Mouse (Mus musculus) liver, embryonic 13.5 days (tissue): Measurements from ENCODE around the gene Trpt1. TPM values are rescaled to one million over a fixed set of nuclear protein-coding genes. Genes with fewer than 3 reads are reported as not detected.

ENCODE experiments used
- ATAC-seq: fragments of 200-750 bp; cut with Nextera tagmentation; 2 replicates; pipeline ENCODE4 v1.8.0; 2017; ENCODE audit warnings: low read depth, mild to moderate bottlenecking, moderate number of reproducible peaks, moderate library complexity
- DNase-seq: peaks from one replicate; pipeline ENCODE4 v3.0.0; 2022
- H3K27ac ChIP-seq: fragments of 300-500 bp; sonication (generic); 2 replicates; pipeline ENCODE4 v1.5.1; 2015; ENCODE audit warnings: moderate library complexity, mild to moderate bottlenecking, inconsistent platforms
- H3K27me3 ChIP-seq: fragments of 300-500 bp; sonication (generic); 2 replicates; pipeline ENCODE4 v1.6.1; 2015; ENCODE audit warnings: mild to moderate bottlenecking, inconsistent platforms
- H3K36me3 ChIP-seq: fragments of 300-500 bp; sonication (generic); 2 replicates; pipeline ENCODE4 v1.6.1; 2015; ENCODE audit warnings: mild to moderate bottlenecking, inconsistent platforms
- H3K4me1 ChIP-seq: fragments of 300-500 bp; sonication (generic); replicated peaks from 2 replicates; pipeline ENCODE4 v1.6.1; 2015; ENCODE audit warnings: inconsistent platforms
- H3K4me2 ChIP-seq: fragments of 300-500 bp; sonication (generic); 2 replicates; pipeline ENCODE4 v1.6.1; 2015; ENCODE audit warnings: inconsistent platforms, mild to moderate bottlenecking, moderate library complexity
- H3K4me3 ChIP-seq: fragments of 300-500 bp; sonication (generic); replicated peaks from 2 replicates; pipeline ENCODE4 v1.5.1; 2015; ENCODE audit warnings: mild to moderate bottlenecking, inconsistent platforms
- H3K9ac ChIP-seq: fragments of 300-500 bp; sonication (generic); 2 replicates; pipeline ENCODE4 v1.6.1; 2015; ENCODE audit warnings: mild to moderate bottlenecking, inconsistent platforms
- H3K9me3 ChIP-seq: fragments of 300-500 bp; sonication (generic); replicated peaks from 2 replicates; pipeline ENCODE4 v1.6.1; 2016; ENCODE audit warnings: inconsistent platforms
- WGBS: fragments of 180-500 bp; shearing (Covaris S2); methylation state at CpG from one replicate; pipeline ENCODE4 v1.1.7; 2015; ENCODE audit not compliant: insufficient replicate concordance; 5-methylcytosine and 5-hydroxymethylcytosine counted together
- polyA plus RNA-seq: library from polyadenylated mRNA; unstranded; fragments of >200 nt; fragmentation: Nextera tagmentation; extraction: Ambion mirVana; gene quantifications from 2 replicates; pipeline ENCODE4 v1.2.1, GENCODE M21; 2015

Trpt1 gene
- polyA plus RNA-seq, 1 experiment from 2014 or later, result 2.3 TPM

GRCm38 (mm10) chr19:6975537-6976521 lies 20.1 kb upstream of the Trpt1 start, which contains the start of gene Plcb3:
Gene Plcb3, minus strand, starts transcription at chr19:6976470.
- Histone ChIP-seq H3K9ac (peak within 1 kb of the TSS; percentile 81), H3K4me2 (peak within 1 kb of the TSS; percentile 97), H3K4me1 (peaks cover 79% of the 10 kb centered on the region), H3K36me3 (peaks cover 25% of the 10 kb centered on the region), H3K9me3 (no peaks in the 10 kb centered on the region), H3K27me3 (no peaks in the 10 kb centered on the region), H3K27ac (peak within 1 kb of the TSS; percentile 87), H3K4me3 (peak within 1 kb of the TSS; percentile 74)
- under 1% methylated on average over 16 of the region's 16 CpGs for WGBS
- ATAC-seq, result no peak
- DNase-seq, result no peak

GRCm38 (mm10) chr19:6977759-6978638 lies 17.9 kb upstream of the Trpt1 start:
- Histone ChIP-seq H3K9ac (peak overlapping the region; percentile 83), H3K9me3 (no peaks in the 10 kb centered on the region), H3K27ac (peak overlapping the region; percentile 89), H3K4me3 (peak overlapping the region; percentile 80), H3K36me3 (peaks cover 35% of the 10 kb centered on the region), H3K4me2 (peak overlapping the region; percentile 97), H3K27me3 (no peaks in the 10 kb centered on the region), H3K4me1 (peaks cover 79% of the 10 kb centered on the region)
- WGBS, result 71% methylated on average over 13 of the region's 13 CpGs
- no peak for ATAC-seq
- DNase-seq, result no peak

- Histone ChIP-seq H3K36me3 (peaks cover 39% of the 10 kb centered on the region), H3K27me3 (no peaks in the 10 kb centered on the region), H3K9me3 (no peaks in the 10 kb centered on the region), H3K4me2 (peak overlapping the region; percentile 97), H3K4me1 (peaks cover 75% of the 10 kb centered on the region), H3K9ac (peak overlapping the region; percentile 83), H3K27ac (peak overlapping the region; percentile 89), H3K4me3 (peak overlapping the region; percentile 80)
- WGBS, result 35% methylated on average over 3 of the region's 3 CpGs
- DNase-seq (no peak), ATAC-seq (no peak)
Observed at GRCm38 (mm10) chr19:6978639-6978974, 17.3 kb upstream of the Trpt1 start.

GRCm38 (mm10) chr19:6979001-6979479 lies 16.9 kb upstream of the Trpt1 start:
- Histone ChIP-seq H3K9ac (peak overlapping the region; percentile 83), H3K9me3 (no peaks in the 10 kb centered on the region), H3K4me2 (peak overlapping the region; percentile 97), H3K4me1 (peaks cover 70% of the 10 kb centered on the region), H3K27me3 (no peaks in the 10 kb centered on the region), H3K4me3 (peak overlapping the region; percentile 80), H3K36me3 (peaks cover 43% of the 10 kb centered on the region), H3K27ac (peak overlapping the region; percentile 89)
- ATAC-seq (no peak), DNase-seq (peak; percentile 53)
- 3% methylated on average over 11 of the region's 11 CpGs for WGBS

GRCm38 (mm10) chr19:6979486-6980380 lies 16.2 kb upstream of the Trpt1 start:
- under 1% methylated on average over 57 of the region's 59 CpGs for WGBS
- Histone ChIP-seq H3K9me3 (no peaks in the 10 kb centered on the region), H3K4me3 (peak overlapping the region; percentile 80), H3K4me2 (peak overlapping the region; percentile 97), H3K36me3 (peaks cover 45% of the 10 kb centered on the region), H3K4me1 (peaks cover 66% of the 10 kb centered on the region), H3K27me3 (no peaks in the 10 kb centered on the region), H3K9ac (peak overlapping the region; percentile 85), H3K27ac (peak overlapping the region; percentile 89)
- DNase-seq (peak; percentile 98), ATAC-seq (peak; percentile 84)

- ATAC-seq, result peak; percentile 81
- Histone ChIP-seq H3K4me3 (peak within 1 kb of the TSS; percentile 80), H3K9me3 (no peaks in the 10 kb centered on the region), H3K27me3 (no peaks in the 10 kb centered on the region), H3K27ac (peak within 1 kb of the TSS; percentile 89), H3K9ac (peak within 1 kb of the TSS; percentile 85), H3K4me2 (peak within 1 kb of the TSS; percentile 97), H3K36me3 (peaks cover 52% of the 10 kb centered on the region), H3K4me1 (peaks cover 71% of the 10 kb centered on the region)
- DNase-seq, result peak; percentile 99
- WGBS, result under 1% methylated on average over 38 of the region's 38 CpGs
Observed at GRCm38 (mm10) chr19:6980381-6981093, 15.4 kb upstream of the Trpt1 start, which contains the start of gene Fkbp2. Gene Fkbp2, minus strand, starts transcription at chr19:6980501.

- Histone ChIP-seq H3K27ac (peak overlapping the region; percentile 86), H3K4me2 (peak overlapping the region; percentile 97), H3K4me3 (peak overlapping the region; percentile 80), H3K9me3 (no peaks in the 10 kb centered on the region), H3K4me1 (peaks cover 71% of the 10 kb centered on the region), H3K9ac (peak overlapping the region; percentile 85), H3K36me3 (peaks cover 52% of the 10 kb centered on the region), H3K27me3 (no peaks in the 10 kb centered on the region)
- DNase-seq, result no peak
- 87% methylated on average over 4 of the region's 4 CpGs for WGBS
- no peak for ATAC-seq
Observed at GRCm38 (mm10) chr19:6981465-6981864, 14.5 kb upstream of the Trpt1 start.

GRCm38 (mm10) chr19:6983621-6984020 lies 12.3 kb upstream of the Trpt1 start:
- peaks cover 32% of the 10 kb centered on the region for H3K36me3 ChIP-seq
- ATAC-seq (no peak), DNase-seq (no peak)
- H3K4me3 ChIP-seq, result no peak overlapping the region
- H3K27ac ChIP-seq, result no peak overlapping the region
- no peaks in the 10 kb centered on the region for H3K27me3 ChIP-seq
- no peak overlapping the region for H3K4me2 ChIP-seq
- H3K9ac ChIP-seq, result no peak overlapping the region
- 83% methylated on average over 5 of the region's 5 CpGs for whole genome bisulfite sequencing
- H3K4me1 ChIP-seq, result peaks cover 68% of the 10 kb centered on the region
- no peaks in the 10 kb centered on the region for H3K9me3 ChIP-seq

GRCm38 (mm10) chr19:6985300-6985699 lies 10.6 kb upstream of the Trpt1 start:
- Histone ChIP-seq H3K4me2 (no peak overlapping the region), H3K9me3 (no peaks in the 10 kb centered on the region), H3K27me3 (no peaks in the 10 kb centered on the region), H3K36me3 (peaks cover 29% of the 10 kb centered on the region), H3K4me1 (peaks cover 61% of the 10 kb centered on the region), H3K27ac (peak overlapping the region; percentile 57), H3K9ac (no peak overlapping the region), H3K4me3 (no peak overlapping the region)
- ATAC-seq, result no peak
- WGBS, result 86% methylated on average over 19 of the region's 19 CpGs
- no peak for DNase-seq
